Mouse (Mus musculus): ENCODE results near the gene Tmem198. TPM values are rescaled to one million over a fixed set of nuclear protein-coding genes. Genes with fewer than 3 reads are reported as not detected.
A peak's percentile ranks its signal among the peaks of the same experiment; 100 is the strongest.

Tmem198 gene
- total RNA-seq, 2 experiments from 2014 or later = not detected

DNA sequence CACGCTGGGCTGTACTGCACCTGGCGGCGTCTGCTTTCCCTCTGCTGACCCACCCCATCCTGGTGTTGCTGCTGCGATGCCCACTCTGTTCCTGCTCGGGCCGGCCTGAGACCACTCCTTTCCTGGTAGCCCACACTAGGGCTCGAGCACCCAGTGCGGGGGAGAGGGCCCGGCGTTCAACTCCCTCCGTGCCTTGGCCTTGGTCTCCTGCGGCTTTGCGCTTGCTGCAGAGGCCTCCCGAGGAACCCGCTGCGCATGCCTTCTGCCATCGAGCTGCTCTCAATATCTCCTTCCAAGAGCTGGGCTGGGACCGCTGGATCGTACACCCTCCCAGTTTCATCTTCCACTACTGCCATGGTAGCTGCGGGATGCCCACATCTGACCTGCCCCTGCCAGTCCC is 30.3 kb downstream of the Tmem198 start:
- ATAC-seq (replicated peaks; ENCODE audit: low FRiP score, poor library complexity, severe bottlenecking) = no peak

DNA sequence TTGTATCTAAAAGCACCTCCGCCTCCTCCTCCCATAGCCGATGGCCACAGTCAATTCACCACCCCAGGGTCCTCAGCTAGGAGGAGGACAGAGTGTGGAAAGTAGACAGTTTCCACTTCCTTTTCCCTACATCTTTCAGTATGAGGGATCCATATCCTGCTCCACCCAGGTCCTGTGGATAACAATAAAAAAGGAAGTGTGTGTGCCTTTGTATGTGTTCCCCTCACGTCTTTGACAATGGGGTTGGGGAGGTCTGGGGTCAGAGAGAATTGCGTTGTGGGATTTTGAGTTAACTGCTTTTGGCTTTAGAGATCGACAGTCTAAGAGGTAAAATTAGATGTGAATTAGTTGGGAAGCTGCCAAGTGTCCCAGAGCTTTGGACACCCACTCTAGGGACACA is 30.8 kb downstream of the Tmem198 start:
- no peak for ATAC-seq (replicated peaks; ENCODE audit: low FRiP score, poor library complexity, severe bottlenecking)

DNA sequence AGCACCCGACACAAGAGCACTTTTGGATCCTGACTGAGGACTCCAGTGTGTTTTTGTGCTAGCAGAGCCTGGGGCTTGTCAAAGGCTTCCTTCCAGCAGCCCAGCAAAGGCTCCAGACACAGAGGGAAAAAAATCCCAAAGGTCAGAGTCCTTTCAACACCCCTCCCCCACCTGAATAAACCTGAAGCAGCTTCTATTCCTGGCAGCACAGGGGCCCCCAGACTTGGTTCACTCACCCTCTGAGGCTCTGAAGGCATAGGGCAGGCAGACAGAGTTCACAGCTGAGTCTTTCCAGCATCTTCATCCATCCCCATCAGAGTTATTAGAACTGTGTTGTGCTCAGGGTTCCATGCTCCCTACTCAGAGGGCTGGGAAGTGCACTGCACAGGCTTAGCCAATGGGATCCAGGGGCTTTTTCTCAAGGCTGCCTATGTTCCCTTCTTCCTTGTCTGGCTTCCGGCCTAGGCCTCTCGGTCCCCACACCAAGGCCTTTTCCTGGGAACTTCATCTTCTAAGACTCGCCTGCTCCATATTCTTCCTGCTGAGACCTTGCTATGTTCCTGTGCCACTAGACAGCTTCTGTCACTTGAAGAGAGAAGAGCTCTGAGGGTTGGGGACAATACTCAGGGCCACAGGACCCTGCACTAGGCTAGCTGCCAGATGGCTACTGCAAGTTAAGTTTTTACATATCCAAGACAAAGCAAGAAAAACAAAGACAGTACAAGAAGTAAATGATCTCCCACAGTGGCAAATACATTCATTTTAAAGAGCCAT is 32.3 kb downstream of the Tmem198 start:
- no peak for ATAC-seq (replicated peaks; ENCODE audit: low FRiP score, poor library complexity, severe bottlenecking)

- no peak for ATAC-seq (replicated peaks; ENCODE audit: low FRiP score, poor library complexity, severe bottlenecking)
These were observed 33.2 kb downstream of the Tmem198 start for GRCm38 (mm10) chr1:75512550-75512949.

DNA sequence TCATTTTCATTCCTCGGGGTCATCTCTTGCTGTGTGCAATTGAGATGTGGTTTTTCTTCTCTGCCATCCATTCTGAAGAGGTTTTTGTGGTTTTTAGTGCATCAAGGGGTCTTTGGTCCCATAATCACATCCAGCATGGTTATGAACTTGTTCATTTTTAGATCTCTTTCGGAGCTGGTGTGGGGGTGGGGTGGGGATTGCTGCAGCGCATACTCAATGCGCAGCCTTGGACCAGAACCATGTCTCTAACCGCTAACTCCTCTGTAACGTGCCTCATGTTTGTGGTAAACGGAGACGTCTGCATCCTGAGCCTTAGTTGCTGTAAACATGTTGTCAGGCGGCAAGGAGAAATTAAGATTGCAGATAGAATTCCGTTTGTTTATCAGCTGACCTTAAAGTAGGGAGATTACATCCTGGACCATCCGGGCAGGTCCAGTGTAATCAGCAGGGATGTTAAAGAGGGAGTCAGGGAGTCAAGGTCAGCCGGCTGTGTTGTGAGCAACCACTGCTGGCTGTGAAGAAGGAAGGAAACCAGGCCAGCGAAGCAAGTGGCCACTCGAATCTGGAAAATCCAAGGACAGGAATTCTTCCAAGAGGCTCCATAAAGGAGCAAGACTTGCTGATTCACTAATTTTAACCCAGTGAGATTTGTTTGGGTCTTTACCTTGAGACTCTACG is 37.5 kb downstream of the Tmem198 start:
- no peak for ATAC-seq (replicated peaks; ENCODE audit: low FRiP score, poor library complexity, severe bottlenecking)

DNA sequence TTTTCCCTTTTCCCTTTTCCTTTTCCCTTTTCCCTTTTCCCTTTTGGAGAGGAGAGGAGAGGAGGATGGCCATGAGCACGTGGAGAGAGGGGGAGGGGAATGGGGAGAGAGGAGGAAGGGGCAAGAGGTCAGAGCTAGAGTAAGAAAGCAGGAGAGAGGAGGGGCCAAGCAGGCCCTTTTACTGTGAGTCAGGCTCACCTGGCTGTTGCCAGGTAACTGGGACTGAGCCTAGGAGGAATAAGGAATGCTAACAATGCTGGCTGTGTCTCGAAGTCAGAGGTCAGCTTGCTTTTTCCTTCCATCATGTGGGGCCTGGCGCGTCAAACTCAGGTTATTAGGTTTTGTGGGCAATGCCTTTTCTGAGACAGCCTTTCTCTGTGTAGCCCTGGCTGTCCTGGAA is 38.7 kb downstream of the Tmem198 start:
- ATAC-seq (replicated peaks; ENCODE audit: low FRiP score, poor library complexity, severe bottlenecking) = no peak

DNA sequence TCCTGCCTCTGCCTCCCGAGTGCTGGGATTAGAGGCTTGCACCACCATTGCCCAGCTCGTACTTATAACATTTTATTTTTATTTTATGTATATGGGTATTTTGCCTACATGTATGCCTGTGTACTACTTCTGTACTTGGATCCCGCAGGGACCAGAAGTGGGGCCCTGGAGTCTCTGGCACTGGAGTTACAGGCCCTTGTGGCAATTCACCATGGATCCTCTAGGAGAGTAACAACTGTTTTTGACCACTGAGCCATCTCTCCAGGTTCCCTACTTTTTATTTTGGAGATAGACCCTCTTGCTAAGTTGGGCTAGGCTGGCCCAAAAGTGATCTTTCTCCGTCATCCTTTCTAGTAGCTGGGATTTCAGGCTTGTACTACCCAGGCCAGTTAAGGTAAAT is 39.1 kb downstream of the Tmem198 start:
- ATAC-seq (replicated peaks; ENCODE audit: low FRiP score, poor library complexity, severe bottlenecking) = no peak

- ATAC-seq (replicated peaks; ENCODE audit: low FRiP score, poor library complexity, severe bottlenecking) = no peak
These were observed 40.2 kb downstream of the Tmem198 start for GRCm38 (mm10) chr1:75519576-75519975.

DNA sequence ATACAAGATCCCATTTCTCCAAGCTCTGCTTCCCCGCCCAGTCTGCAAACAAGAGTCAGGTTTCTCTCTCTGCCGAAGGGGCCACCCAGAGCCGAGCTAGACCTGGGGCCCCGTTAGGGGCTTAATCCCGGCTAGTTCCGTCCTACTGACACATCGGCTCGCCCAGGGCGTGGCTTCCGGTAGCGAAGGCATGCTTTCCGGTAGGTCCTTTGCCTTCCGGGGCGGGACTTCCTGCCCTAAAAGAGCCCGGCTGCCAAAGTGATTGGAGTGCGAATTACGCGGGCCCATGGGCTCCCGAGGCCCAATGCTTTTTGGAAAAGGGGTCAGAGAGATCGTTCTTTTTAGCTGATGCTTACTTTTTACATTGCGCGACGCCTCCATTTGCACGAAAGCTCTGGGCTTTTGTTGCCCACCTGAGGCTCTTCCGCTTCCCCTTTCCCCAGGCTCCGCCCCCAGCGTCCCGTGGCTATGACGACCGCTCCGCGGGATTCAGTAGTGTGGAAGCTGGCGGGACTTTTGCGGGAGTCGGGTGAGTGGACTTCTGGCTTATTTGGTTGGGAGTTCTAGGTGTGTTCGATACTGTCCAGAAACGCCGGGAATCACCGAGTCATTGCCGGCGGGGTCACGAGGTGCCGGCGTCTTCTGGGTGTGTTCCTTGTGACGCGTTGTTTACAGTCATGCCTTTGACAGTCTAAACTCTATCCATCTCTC is 42.1 kb downstream of the Tmem198 start, which contains the start of gene Stk11ip:
TSS of gene Stk11ip (plus strand) at position 209 of the 711 bp plus-strand sequence.
- ATAC-seq (replicated peaks; ENCODE audit: low FRiP score, poor library complexity, severe bottlenecking) = peak; percentile 95

DNA sequence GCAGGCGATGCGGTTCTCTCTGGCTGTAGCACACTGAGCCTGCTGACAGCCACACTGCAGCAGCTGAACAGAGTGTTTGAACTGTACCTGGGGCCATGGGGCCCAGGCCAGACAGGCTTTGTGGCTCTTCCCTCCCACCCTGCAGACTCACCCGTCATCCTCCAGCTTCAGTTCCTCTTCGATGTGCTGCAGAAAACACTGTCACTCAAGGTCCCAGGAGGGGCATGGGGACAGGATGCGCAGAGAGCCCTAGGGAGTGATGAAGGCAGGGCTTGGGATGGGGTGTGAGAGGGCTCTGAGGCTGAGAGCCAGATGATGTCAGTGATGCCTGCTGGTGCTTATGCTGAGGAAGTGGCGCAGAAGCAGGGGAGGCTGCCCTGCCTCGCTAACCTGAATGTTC is 45.3 kb downstream of the Tmem198 start:
- ATAC-seq (replicated peaks; ENCODE audit: low FRiP score, poor library complexity, severe bottlenecking) = no peak

GRCm38 (mm10) chr1:75530546-75530945 is 51.2 kb downstream of the Tmem198 start:
- no peak for ATAC-seq (replicated peaks; ENCODE audit: low FRiP score, poor library complexity, severe bottlenecking)

GRCm38 (mm10) chr1:75532280-75533172 is 53.2 kb downstream of the Tmem198 start:
- ATAC-seq (replicated peaks; ENCODE audit: low FRiP score, poor library complexity, severe bottlenecking) = no peak

DNA sequence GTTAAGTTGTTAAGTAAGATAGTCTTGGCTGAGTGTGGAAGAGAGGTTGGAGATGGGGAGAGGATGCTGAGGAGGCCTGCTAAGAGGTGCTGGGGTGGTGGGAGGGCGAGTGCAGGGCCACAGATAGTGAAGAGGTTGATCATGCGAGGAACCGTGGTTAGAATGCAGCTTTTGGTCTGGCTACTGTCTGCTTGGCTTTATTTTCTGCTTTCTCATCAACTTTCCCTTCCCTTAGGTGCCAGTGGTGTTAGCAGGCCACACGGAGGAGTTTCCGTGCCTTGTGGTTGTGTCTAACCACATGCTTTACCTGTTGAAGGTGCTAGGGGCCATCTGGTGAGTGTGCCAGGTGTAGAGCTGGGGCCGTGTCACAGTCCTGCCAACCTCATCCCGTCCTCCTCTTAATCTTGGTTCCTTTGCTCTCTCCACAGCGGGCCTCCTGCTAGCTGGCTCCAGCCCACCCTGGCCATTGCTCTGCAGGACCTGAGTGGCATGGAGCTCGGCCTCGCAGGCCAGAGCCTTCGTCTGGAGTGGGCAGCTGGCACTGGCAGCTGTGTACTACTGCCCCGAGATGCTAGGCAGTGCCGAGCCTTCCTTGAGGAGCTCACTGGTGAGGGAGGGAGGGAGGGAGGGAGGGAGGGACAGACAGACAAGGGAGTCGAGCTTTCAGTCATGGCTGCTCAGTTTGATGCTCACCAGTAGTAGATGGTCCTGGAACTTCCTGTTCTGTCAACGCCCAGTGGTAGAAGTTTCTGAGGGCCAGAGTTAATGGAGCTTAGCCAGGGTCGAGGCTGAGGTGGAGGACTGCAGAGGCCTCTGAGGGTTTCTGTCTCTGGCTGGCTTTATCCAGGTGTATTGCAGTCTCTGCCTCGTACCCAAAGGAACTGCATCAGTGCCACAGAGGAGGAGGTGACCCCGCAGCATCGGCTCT is 54.3 kb downstream of the Tmem198 start:
- no peak for ATAC-seq (replicated peaks; ENCODE audit: low FRiP score, poor library complexity, severe bottlenecking)

Other genes with a start within 250 kb of the Tmem198 start
- not detected in 2 replicates for gene A630095N17Rik, start 247.4 kb upstream of the Tmem198 start, total RNA-seq (2015; ENCODE audit: low replicate concordance)
- gene A630095N17Rik, start 247.4 kb upstream of the Tmem198 start, total RNA-seq (2017; ENCODE audit: low replicate concordance) = not detected in 2 replicates
- 154 and 158 TPM in 2 replicates for gene Dnajb2, start 243.1 kb upstream of the Tmem198 start, total RNA-seq (2015; ENCODE audit: low replicate concordance)
- gene Dnajb2, start 243.1 kb upstream of the Tmem198 start, total RNA-seq (2017; ENCODE audit: low replicate concordance) = 356 and 386 TPM in 2 replicates
- gene Ptprn, start 215.0 kb upstream of the Tmem198 start, total RNA-seq (2015; ENCODE audit: low replicate concordance) = not detected in 2 replicates
- not detected in 2 replicates for gene Ptprn, start 215.0 kb upstream of the Tmem198 start, total RNA-seq (2017; ENCODE audit: low replicate concordance)
- not detected in 2 replicates for gene Resp18, start 201.1 kb upstream of the Tmem198 start, total RNA-seq (2015; ENCODE audit: low replicate concordance)
- not detected in 2 replicates for gene Resp18, start 201.1 kb upstream of the Tmem198 start, total RNA-seq (2017; ENCODE audit: low replicate concordance)
- gene Dnpep, start 161.5 kb upstream of the Tmem198 start, total RNA-seq (2015; ENCODE audit: low replicate concordance) = 7.5 and 7.6 TPM in 2 replicates
- gene Dnpep, start 161.5 kb upstream of the Tmem198 start, total RNA-seq (2017; ENCODE audit: low replicate concordance) = 1.7 and 6.5 TPM in 2 replicates
- not detected in 2 replicates for gene Des, start 119.2 kb upstream of the Tmem198 start, total RNA-seq (2015; ENCODE audit: low replicate concordance)
- gene Des, start 119.2 kb upstream of the Tmem198 start, total RNA-seq (2017; ENCODE audit: low replicate concordance) = not detected in 2 replicates
- not detected in 2 replicates for gene Speg, start 104.2 kb upstream of the Tmem198 start, total RNA-seq (2015; ENCODE audit: low replicate concordance)
- 0.13 TPM in 1 of 2 replicates, not detected in the other for gene Speg, start 104.2 kb upstream of the Tmem198 start, total RNA-seq (2017; ENCODE audit: low replicate concordance)
- gene Gmppa, start 43.6 kb upstream of the Tmem198 start, total RNA-seq (2015; ENCODE audit: low replicate concordance) = 17.6 and 23.1 TPM in 2 replicates
- 3.6 and 10.8 TPM in 2 replicates for gene Gmppa, start 43.6 kb upstream of the Tmem198 start, total RNA-seq (2017; ENCODE audit: low replicate concordance)
- gene Asic4, start 29.1 kb upstream of the Tmem198 start, total RNA-seq (2015; ENCODE audit: low replicate concordance) = not detected in 2 replicates
- gene Asic4, start 29.1 kb upstream of the Tmem198 start, total RNA-seq (2017; ENCODE audit: low replicate concordance) = not detected in 2 replicates
- gene Chpf, start 225 bp upstream of the Tmem198 start, total RNA-seq (2015; ENCODE audit: low replicate concordance) = not detected in 2 replicates
- gene Chpf, start 225 bp upstream of the Tmem198 start, total RNA-seq (2017; ENCODE audit: low replicate concordance) = 0.77 TPM in 1 of 2 replicates, not detected in the other
- gene Obsl1, start 26.9 kb downstream of the Tmem198 start, total RNA-seq (2015; ENCODE audit: low replicate concordance) = not detected in 2 replicates
- gene Obsl1, start 26.9 kb downstream of the Tmem198 start, total RNA-seq (2017; ENCODE audit: low replicate concordance) = 0.64 TPM in 1 of 2 replicates, not detected in the other
- gene Inha, start 27.5 kb downstream of the Tmem198 start, total RNA-seq (2015; ENCODE audit: low replicate concordance) = not detected in 2 replicates
- gene Inha, start 27.5 kb downstream of the Tmem198 start, total RNA-seq (2017; ENCODE audit: low replicate concordance) = not detected in 2 replicates
- 2.5 and 6.5 TPM in 2 replicates for gene Stk11ip, start 42.0 kb downstream of the Tmem198 start, total RNA-seq (2015; ENCODE audit: low replicate concordance)
- gene Stk11ip, start 42.0 kb downstream of the Tmem198 start, total RNA-seq (2017; ENCODE audit: low replicate concordance) = 9.5 and 15.4 TPM in 2 replicates
- 0.36 TPM in 1 of 2 replicates, not detected in the other for gene Slc4a3, start 66.7 kb downstream of the Tmem198 start, total RNA-seq (2015; ENCODE audit: low replicate concordance)
- gene Slc4a3, start 66.7 kb downstream of the Tmem198 start, total RNA-seq (2017; ENCODE audit: low replicate concordance) = 0.13 TPM in 1 of 2 replicates, not detected in the other

All from erythroid progenitor cell, adult 5-6 weeks (primary cell).